Mouse (Mus musculus) heart, embryonic 14.5 days (tissue): ENCODE measurements around the gene Gm13539. TPM values are rescaled to one million over a fixed set of nuclear protein-coding genes. Genes with fewer than 3 reads are reported as not detected.
A peak's percentile ranks its signal among the peaks of the same experiment; 100 is the strongest.
"Not testable (repeated sequence)": the region's sequence is repeated elsewhere in the genome, so short reads cannot be mapped to it uniquely, and the experiment has no call there.

Source experiments
- ATAC-seq: fragments of 200-750 bp; cut with Nextera tagmentation; 2 replicates; pipeline ENCODE4 v1.8.0; 2017; ENCODE audit warnings: low read depth, moderate TSS enrichment; ENCODE audit not compliant: insufficient number of reproducible peaks, insufficient read depth, low FRiP score
- H3K27ac ChIP-seq, 2 experiments: fragments of 200-500 bp in 1 of 2; fragments of 300-500 bp in 1 of 2; sonication (generic) in 1 of 2; replicated peaks in 1 of 2; 2 replicates each; pipeline ENCODE4 v1.5.1; 2012 to 2014; ENCODE audit warnings: low read depth in 2 of 2, low read length in 2 of 2, control low read depth in 1 of 2, mild to moderate bottlenecking in 1 of 2, mixed read lengths in 1 of 2; ENCODE audit not compliant: control insufficient read depth in 1 of 2, insufficient read depth in 1 of 2
- H3K27me3 ChIP-seq: fragments of 300-500 bp; sonication (generic); 2 replicates; pipeline ENCODE4 v1.6.1; 2014; ENCODE audit warnings: mild to moderate bottlenecking, low read length, control low read depth; ENCODE audit not compliant: control insufficient read depth, insufficient read depth
- H3K36me3 ChIP-seq: fragments of 300-500 bp; sonication (generic); 2 replicates; pipeline ENCODE4 v1.6.1; 2014; ENCODE audit warnings: mild to moderate bottlenecking, control low read depth, low read length, mixed read lengths; ENCODE audit not compliant: control insufficient read depth, insufficient read depth
- H3K4me1 ChIP-seq, 2 experiments: fragments of 200-500 bp in 1 of 2; fragments of 300-500 bp in 1 of 2; sonication (generic) in 1 of 2; 2 replicates each; pipeline ENCODE4 v1.6.1; 2012 to 2014; ENCODE audit warnings: low read length in 2 of 2, control low read depth in 1 of 2, mixed read lengths in 1 of 2; ENCODE audit not compliant: control insufficient read depth in 2 of 2, insufficient read depth in 2 of 2
- H3K4me2 ChIP-seq: fragments of 300-500 bp; sonication (generic); 2 replicates; pipeline ENCODE4 v1.6.1; 2014; ENCODE audit warnings: mild to moderate bottlenecking, low read length
- H3K4me3 ChIP-seq, 2 experiments: fragments of 200-500 bp in 1 of 2; fragments of 300-500 bp in 1 of 2; sonication (generic) in 1 of 2; 2 replicates each; pipeline ENCODE4 v1.5.1; 2012 to 2014; ENCODE audit warnings: low read length in 2 of 2, mild to moderate bottlenecking in 2 of 2, control low read depth in 1 of 2, low read depth in 1 of 2, moderate library complexity in 1 of 2; ENCODE audit not compliant: control insufficient read depth in 1 of 2, insufficient read depth in 1 of 2
- H3K9ac ChIP-seq: fragments of 300-500 bp; sonication (generic); 2 replicates; pipeline ENCODE4 v1.6.1; 2014; ENCODE audit warnings: mild to moderate bottlenecking, low read length
- H3K9me3 ChIP-seq: fragments of 300-500 bp; sonication (generic); 2 replicates; pipeline ENCODE4 v1.6.1; 2016; ENCODE audit warnings: low read length, control low read depth; ENCODE audit not compliant: control insufficient read depth
- WGBS: fragments of 180-500 bp; shearing (Covaris S2); extraction: QIAGEN DNeasy Blood & Tissue Kit; methylation state at CpG from one replicate; pipeline ENCODE4 v1.1.7; 2014; 5-methylcytosine and 5-hydroxymethylcytosine counted together
- polyA plus RNA-seq: library from polyadenylated mRNA; unstranded; fragments of >200 nt; fragmentation: Nextera tagmentation; extraction: Ambion mirVana; gene quantifications from 2 replicates; pipeline ENCODE4 v1.2.1, GENCODE M21; 2014

Gm13539 gene
- polyA plus RNA-seq, result not detected in 2 replicates

GRCm38 (mm10) chr2:25781957-25782356 lies at the start of gene Gm13539:
Gm13539 (plus strand) TSS chr2:25782257.
- H3K9me3 ChIP-seq, result no peaks in the 10 kb centered on the region
- no peaks in the 10 kb centered on the region for H3K4me1 ChIP-seq
- H3K27me3 ChIP-seq, result no peaks in the 10 kb centered on the region
- no peak within 1 kb of the TSS for H3K4me2 ChIP-seq
- no peak within 1 kb of the TSS for H3K9ac ChIP-seq
- H3K27ac ChIP-seq, result no peak within 1 kb of the TSS
- 82% methylated on average over 3 of the region's 3 CpGs for WGBS
- H3K36me3 ChIP-seq, result no peaks in the 10 kb centered on the region
- no peak within 1 kb of the TSS for H3K4me3 ChIP-seq
- no peak for ATAC-seq

- H3K9ac ChIP-seq, result no peak overlapping the region
- H3K4me3 ChIP-seq, result no peak overlapping the region
- H3K36me3 ChIP-seq, result no peaks in the 10 kb centered on the region
- no peaks in the 10 kb centered on the region for H3K4me1 ChIP-seq
- H3K9me3 ChIP-seq, result no peaks in the 10 kb centered on the region
- peak overlapping the region; percentile 3 to 26; a peak in 1 of 4 replicates for H3K27ac ChIP-seq
- ATAC-seq, result peak; percentile 51; the same call in 1 of the 2 replicates
- no peaks in the 10 kb centered on the region for H3K27me3 ChIP-seq
- 40% methylated on average over 2 of the region's 2 CpGs for WGBS
- H3K4me2 ChIP-seq, result no peak overlapping the region
Measured at GRCm38 (mm10) chr2:25733199-25733930, 48.7 kb upstream of the Gm13539 start.

DNA sequence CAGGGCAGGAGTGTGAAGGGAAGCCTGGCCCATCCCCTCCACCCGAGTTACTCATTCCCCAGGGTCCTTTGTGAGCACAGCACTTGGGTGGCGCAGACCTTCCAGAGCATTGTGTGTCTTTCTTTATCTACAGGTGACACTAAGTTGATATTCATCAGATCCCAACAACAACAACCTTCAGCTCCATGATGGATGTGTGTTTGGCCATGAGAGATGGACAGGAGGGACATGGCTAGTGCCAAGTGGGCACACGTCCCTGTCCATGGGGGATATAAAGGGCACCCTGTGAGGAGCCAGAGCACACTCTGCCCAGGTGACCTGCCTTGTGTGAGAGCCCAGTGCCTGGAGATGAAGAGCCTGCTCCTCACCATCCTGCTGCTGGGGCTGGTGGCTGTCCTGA lies 45.3 kb upstream of the Gm13539 start, which contains the start of gene Obp2b:
Obp2b (plus strand) TSS at position 301 of the 400 bp plus-strand sequence.
- H3K27me3 ChIP-seq, H3K36me3 ChIP-seq, H3K4me3 ChIP-seq, H3K9ac ChIP-seq, H3K9me3 ChIP-seq, H3K27ac ChIP-seq, H3K4me1 ChIP-seq, ATAC-seq, H3K4me2 ChIP-seq: not testable (repeated sequence)
- WGBS, result 73% methylated on average over 3 of the region's 3 CpGs

DNA sequence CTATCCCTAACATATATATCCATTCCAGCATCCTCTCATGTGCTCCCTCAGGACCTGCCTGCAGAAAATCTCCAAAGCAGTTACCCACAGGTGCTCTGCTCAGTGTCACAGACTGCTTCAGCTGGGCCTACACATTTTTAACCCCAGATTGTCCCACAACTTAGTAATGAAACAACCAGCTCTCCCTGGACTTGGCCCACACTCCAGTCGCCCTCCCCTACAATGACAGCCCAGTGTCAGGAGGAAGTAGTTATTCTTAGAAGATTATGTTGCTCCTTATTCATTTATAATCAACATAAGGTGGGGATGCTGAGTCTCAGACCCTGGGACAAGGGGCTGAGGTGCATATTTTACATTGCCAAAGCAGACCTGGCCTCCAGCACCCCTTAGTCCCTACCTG lies 40.4 kb upstream of the Gm13539 start:
- no peak for ATAC-seq
- Histone ChIP-seq H3K4me3 (no peak overlapping the region), H3K27me3 (no peaks in the 10 kb centered on the region), H3K4me2 (no peak overlapping the region), H3K27ac (no peak overlapping the region), H3K4me1 (no peaks in the 10 kb centered on the region), H3K36me3 (no peaks in the 10 kb centered on the region), H3K9ac (no peak overlapping the region), H3K9me3 (0 out of 2 replicates have a peak, but pooled peaks cover 3% of the 10 kb centered on the region)
- 71% methylated on average over 1 of the region's 1 CpGs for WGBS

DNA sequence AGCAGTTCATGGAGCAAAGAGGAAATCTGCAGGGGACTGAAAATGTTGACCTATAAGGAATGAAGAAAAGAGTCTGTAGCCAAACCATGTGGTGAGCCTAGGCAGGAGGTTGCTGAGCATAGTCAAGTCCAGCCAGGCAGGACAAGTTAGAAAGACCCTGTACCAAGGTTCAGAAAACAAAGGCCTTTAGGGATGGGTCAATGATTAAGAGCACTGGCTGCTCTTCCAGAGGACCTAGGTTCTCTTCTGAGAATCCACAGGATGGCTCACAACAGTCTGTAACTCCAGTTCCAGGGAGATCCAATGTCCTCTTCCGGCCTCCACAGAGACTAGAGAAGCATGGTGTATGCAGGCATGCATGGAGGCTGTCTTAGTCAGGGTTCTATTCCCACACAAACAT lies 27.9 kb upstream of the Gm13539 start:
- Histone ChIP-seq H3K4me2 (no peak overlapping the region), H3K36me3 (no peaks in the 10 kb centered on the region), H3K27ac (no peak overlapping the region), H3K4me1 (no peaks in the 10 kb centered on the region), H3K9me3 (0 out of 2 replicates have a peak, but pooled peaks cover 2% of the 10 kb centered on the region), H3K4me3 (no peak overlapping the region), H3K27me3 (no peaks in the 10 kb centered on the region), H3K9ac (no peak overlapping the region)
- WGBS, result 89% methylated on average over 1 of the region's 1 CpGs
- ATAC-seq, result no peak

- Histone ChIP-seq H3K27ac (no peak overlapping the region), H3K36me3 (no peaks in the 10 kb centered on the region), H3K4me2 (no peak overlapping the region), H3K9ac (no peak overlapping the region), H3K4me1 (no peaks in the 10 kb centered on the region), H3K9me3 (0 out of 2 replicates have a peak, but pooled peaks cover 2% of the 10 kb centered on the region), H3K4me3 (no peak overlapping the region), H3K27me3 (no peaks in the 10 kb centered on the region)
- no peak for ATAC-seq
- WGBS, result 50% methylated on average over 4 of the region's 4 CpGs
Measured at GRCm38 (mm10) chr2:25758064-25758625, 23.9 kb upstream of the Gm13539 start.

GRCm38 (mm10) chr2:25765269-25765668 lies 16.8 kb upstream of the Gm13539 start, which contains the start of gene Lcn3:
Lcn3 (plus strand) TSS chr2:25765569.
- no peaks in the 10 kb centered on the region for H3K27me3 ChIP-seq
- no peak within 1 kb of the TSS for H3K27ac ChIP-seq
- no peaks in the 10 kb centered on the region for H3K36me3 ChIP-seq
- WGBS, result 36% methylated on average over 2 of the region's 2 CpGs
- no peaks in the 10 kb centered on the region for H3K4me1 ChIP-seq
- H3K9me3 ChIP-seq, result no peaks in the 10 kb centered on the region
- ATAC-seq, result no peak
- no peak within 1 kb of the TSS for H3K4me2 ChIP-seq
- no peak within 1 kb of the TSS for H3K4me3 ChIP-seq
- no peak within 1 kb of the TSS for H3K9ac ChIP-seq
